Mouse (Mus musculus): ENCODE data around the gene Gm3625.

DNA sequence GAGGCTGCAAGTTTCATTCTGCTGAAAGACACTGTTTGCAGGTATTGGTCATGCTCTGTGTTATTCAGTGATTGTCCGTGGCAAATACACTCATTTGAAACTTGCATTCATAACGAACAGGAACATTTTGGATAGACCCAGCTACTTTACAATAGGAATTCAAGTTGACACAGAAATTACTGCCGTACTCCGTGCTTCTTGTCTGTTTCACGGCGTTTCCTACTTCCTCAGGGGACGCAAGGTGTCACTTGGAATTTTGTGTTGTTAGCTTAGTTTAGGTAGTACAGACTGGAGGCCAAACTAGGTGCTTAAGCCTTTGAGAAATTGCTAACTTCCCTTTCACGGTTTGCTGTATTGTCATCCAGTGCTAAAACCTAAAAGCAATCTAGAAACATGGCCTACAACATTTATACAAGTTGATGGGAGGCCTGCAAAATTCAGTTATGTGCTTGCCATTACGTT is 1.2 kb upstream of the Gm3625 start:
- no peak for TF ChIP-seq POLR2A (IDR thresholded peaks at IDR 0.05; ENCODE audit: insufficient read depth, low read length)
- no peak for TF ChIP-seq CTCF (IDR thresholded peaks at IDR 0.05; ENCODE audit: low read depth, low read length)
- TF ChIP-seq EP300 (IDR thresholded peaks at IDR 0.05; ENCODE audit: insufficient read depth, low read depth, low read length), result no peak
